Mouse (Mus musculus): ENCODE results near the gene Cdk8. TPM values are rescaled to one million over a fixed set of nuclear protein-coding genes. Genes with fewer than 3 reads are reported as not detected.

The Cdk8 gene
- polyA plus RNA-seq, 1 experiment, result 21.0 TPM

GRCm38 (mm10) chr5:146315268-146315921 is 84.4 kb downstream of the Cdk8 start:
- Histone ChIP-seq H3K36me3 (ENCODE audit: control insufficient read depth, insufficient read depth, low read length) (no peaks in the 10 kb centered on the region), H3K27ac (ENCODE audit: insufficient read depth, low read length) (no peak overlapping the region), H3K4me1 (ENCODE audit: control insufficient read depth, insufficient read depth, insufficient read length) (no peaks in the 10 kb centered on the region), H3K4me3 (ENCODE audit: extremely low read depth, insufficient read depth, insufficient read length) (no peak overlapping the region), H3K27me3 (ENCODE audit: control insufficient read depth, insufficient read depth, low read length) (no peaks in the 10 kb centered on the region)
- WGBS, result 59% methylated on average over 14 of the region's 14 CpGs
- TF ChIP-seq CTCF (IDR thresholded peaks at IDR 0.05; ENCODE audit: extremely low read depth, insufficient read depth, insufficient read length, insufficient replicate concordance), result no peak
- TF ChIP-seq POLR2A (IDR thresholded peaks at IDR 0.05; ENCODE audit: low read depth, low read length), result no peak
- no peak for DNase-seq (ENCODE audit: low read depth in 1 of 2, low spot score in 2 of 2)

- H3K36me3 ChIP-seq (ENCODE audit: control insufficient read depth, insufficient read depth, low read length), result no peaks in the 10 kb centered on the region
- H3K27ac ChIP-seq (ENCODE audit: insufficient read depth, low read length), result no peak overlapping the region
- no peak overlapping the region for H3K4me3 ChIP-seq (ENCODE audit: extremely low read depth, insufficient read depth, insufficient read length)
- H3K27me3 ChIP-seq (ENCODE audit: control insufficient read depth, insufficient read depth, low read length), result no peaks in the 10 kb centered on the region
- no peak for TF ChIP-seq CTCF (IDR thresholded peaks at IDR 0.05; ENCODE audit: extremely low read depth, insufficient read depth, insufficient read length, insufficient replicate concordance)
- no peak for TF ChIP-seq POLR2A (IDR thresholded peaks at IDR 0.05; ENCODE audit: low read depth, low read length)
- no peak for DNase-seq (ENCODE audit: low read depth in 1 of 2, low spot score in 2 of 2)
- H3K4me1 ChIP-seq (ENCODE audit: control insufficient read depth, insufficient read depth, insufficient read length), result no peaks in the 10 kb centered on the region
- WGBS, result 86% methylated on average over 5 of the region's 5 CpGs
Measured at GRCm38 (mm10) chr5:146316316-146316715, 85.3 kb downstream of the Cdk8 start.

GRCm38 (mm10) chr5:146318051-146318450 is 87.0 kb downstream of the Cdk8 start:
- no peak for DNase-seq (ENCODE audit: low read depth in 1 of 2, low spot score in 2 of 2)
- Histone ChIP-seq H3K36me3 (ENCODE audit: control insufficient read depth, insufficient read depth, low read length) (no peaks in the 10 kb centered on the region), H3K27me3 (ENCODE audit: control insufficient read depth, insufficient read depth, low read length) (no peaks in the 10 kb centered on the region), H3K27ac (ENCODE audit: insufficient read depth, low read length) (no peak overlapping the region; the same call in 1 of the 2 replicates), H3K4me1 (ENCODE audit: control insufficient read depth, insufficient read depth, insufficient read length) (no peaks in the 10 kb centered on the region), H3K4me3 (ENCODE audit: extremely low read depth, insufficient read depth, insufficient read length) (no peak overlapping the region)
- 78% methylated on average over 5 of the region's 5 CpGs for WGBS
- TF ChIP-seq CTCF (IDR thresholded peaks at IDR 0.05; ENCODE audit: extremely low read depth, insufficient read depth, insufficient read length, insufficient replicate concordance) (no peak), POLR2A (IDR thresholded peaks at IDR 0.05; ENCODE audit: low read depth, low read length) (no peak)

- Histone ChIP-seq H3K27me3 (ENCODE audit: control insufficient read depth, insufficient read depth, low read length) (no peaks in the 10 kb centered on the region), H3K4me1 (ENCODE audit: control insufficient read depth, insufficient read depth, insufficient read length) (no peaks in the 10 kb centered on the region), H3K27ac (ENCODE audit: insufficient read depth, low read length) (no peak overlapping the region; the same call in 1 of the 2 replicates), H3K36me3 (ENCODE audit: control insufficient read depth, insufficient read depth, low read length) (no peaks in the 10 kb centered on the region), H3K4me3 (ENCODE audit: extremely low read depth, insufficient read depth, insufficient read length) (no peak overlapping the region)
- WGBS, result 76% methylated on average over 8 of the region's 8 CpGs
- DNase-seq (ENCODE audit: low read depth in 1 of 2, low spot score in 2 of 2), result no peak
- TF ChIP-seq POLR2A (IDR thresholded peaks at IDR 0.05; ENCODE audit: low read depth, low read length) (no peak), CTCF (IDR thresholded peaks at IDR 0.05; ENCODE audit: extremely low read depth, insufficient read depth, insufficient read length, insufficient replicate concordance) (no peak)
Measured at GRCm38 (mm10) chr5:146318461-146318860, 87.4 kb downstream of the Cdk8 start.

GRCm38 (mm10) chr5:146328941-146329340 is 97.9 kb downstream of the Cdk8 start:
- Histone ChIP-seq H3K27ac (ENCODE audit: insufficient read depth, low read length) (no peak overlapping the region), H3K4me3 (ENCODE audit: extremely low read depth, insufficient read depth, insufficient read length) (no peak overlapping the region), H3K4me1 (ENCODE audit: control insufficient read depth, insufficient read depth, insufficient read length) (no peaks in the 10 kb centered on the region), H3K27me3 (ENCODE audit: control insufficient read depth, insufficient read depth, low read length) (no peaks in the 10 kb centered on the region), H3K36me3 (ENCODE audit: control insufficient read depth, insufficient read depth, low read length) (no peaks in the 10 kb centered on the region)
- WGBS, result 85% methylated on average over 10 of the region's 10 CpGs
- no peak for TF ChIP-seq POLR2A (IDR thresholded peaks at IDR 0.05; ENCODE audit: low read depth, low read length)
- no peak for TF ChIP-seq CTCF (IDR thresholded peaks at IDR 0.05; ENCODE audit: extremely low read depth, insufficient read depth, insufficient read length, insufficient replicate concordance)
- DNase-seq (ENCODE audit: low read depth in 1 of 2, low spot score in 2 of 2), result no peak

DNA sequence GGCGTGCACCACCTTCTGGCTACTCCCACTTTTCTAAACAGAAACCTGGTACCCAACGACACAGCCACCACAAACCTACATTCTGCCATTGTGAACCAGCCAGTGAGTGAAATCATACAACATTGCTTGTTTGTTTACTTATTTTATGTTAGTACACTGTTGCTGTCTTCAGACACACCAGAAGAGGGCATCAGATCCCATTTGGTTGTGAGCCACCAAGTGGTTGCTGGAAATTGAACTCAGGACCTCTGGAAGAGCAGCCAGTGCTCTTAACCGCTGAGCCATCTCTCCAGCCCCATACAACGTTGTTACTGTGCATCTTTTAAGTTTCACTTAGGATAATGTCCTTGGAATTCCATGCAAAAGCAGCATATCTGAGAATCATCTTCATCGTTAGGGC is 98.5 kb downstream of the Cdk8 start:
- no peaks in the 10 kb centered on the region for H3K36me3 ChIP-seq (ENCODE audit: control insufficient read depth, insufficient read depth, low read length)
- H3K4me3 ChIP-seq (ENCODE audit: extremely low read depth, insufficient read depth, insufficient read length), result no peak overlapping the region
- H3K27me3 ChIP-seq (ENCODE audit: control insufficient read depth, insufficient read depth, low read length), result no peaks in the 10 kb centered on the region
- TF ChIP-seq POLR2A (IDR thresholded peaks at IDR 0.05; ENCODE audit: low read depth, low read length) (no peak), CTCF (IDR thresholded peaks at IDR 0.05; ENCODE audit: extremely low read depth, insufficient read depth, insufficient read length, insufficient replicate concordance) (no peak)
- no peak overlapping the region for H3K27ac ChIP-seq (ENCODE audit: insufficient read depth, low read length)
- DNase-seq (ENCODE audit: low read depth in 1 of 2, low spot score in 2 of 2), result no peak
- WGBS, result 82% methylated on average over 5 of the region's 5 CpGs
- H3K4me1 ChIP-seq (ENCODE audit: control insufficient read depth, insufficient read depth, insufficient read length), result no peaks in the 10 kb centered on the region

DNA sequence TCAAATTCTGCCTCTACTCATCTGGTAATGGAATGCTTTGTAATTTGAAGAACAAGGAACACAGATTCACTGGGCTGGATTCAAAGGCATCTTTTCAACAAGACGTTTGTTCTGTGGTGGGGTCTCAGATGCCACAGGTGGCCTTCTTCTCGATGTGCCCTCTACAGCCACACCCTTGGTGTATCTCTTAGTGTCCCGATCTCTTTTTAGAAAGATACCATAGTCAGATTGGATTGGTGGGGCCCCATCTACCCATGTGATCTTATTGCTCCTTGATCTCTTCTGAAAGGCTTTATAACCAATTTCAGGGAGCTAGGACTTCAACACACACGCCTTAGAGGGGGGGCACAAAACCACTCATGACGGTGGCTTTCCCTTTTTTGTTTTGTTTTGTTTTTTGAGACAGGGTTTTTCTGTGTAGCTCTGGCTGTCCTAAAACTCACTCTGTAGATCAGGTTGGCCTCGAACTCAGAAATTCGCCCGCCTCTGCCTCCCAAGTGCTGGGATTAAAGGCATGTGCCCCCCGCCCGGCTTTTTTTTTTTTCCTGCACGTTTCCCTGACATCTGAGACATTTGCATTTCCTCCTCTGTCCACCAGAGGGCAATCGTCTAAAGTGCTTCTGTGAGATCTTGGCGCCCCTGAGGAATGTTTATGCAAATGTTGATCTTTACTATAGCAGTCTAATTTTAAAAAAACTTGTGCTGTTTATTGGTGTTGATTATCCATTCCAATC is 99.2 kb downstream of the Cdk8 start:
- H3K27ac ChIP-seq (ENCODE audit: insufficient read depth, low read length), result no peak overlapping the region
- TF ChIP-seq CTCF (IDR thresholded peaks at IDR 0.05; ENCODE audit: extremely low read depth, insufficient read depth, insufficient read length, insufficient replicate concordance) (peak; percentile 39; the same call in 1 of the 2 replicates), POLR2A (IDR thresholded peaks at IDR 0.05; ENCODE audit: low read depth, low read length) (no peak)
- peak; percentile 8 to 27 for DNase-seq (ENCODE audit: low read depth in 1 of 2, low spot score in 2 of 2)

More for the DNA sequence above, 99.2 kb downstream of the Cdk8 start:
- H3K4me3 ChIP-seq (ENCODE audit: extremely low read depth, insufficient read depth, insufficient read length), result no peak overlapping the region
- no peaks in the 10 kb centered on the region for H3K36me3 ChIP-seq (ENCODE audit: control insufficient read depth, insufficient read depth, low read length)
- 31% methylated on average over 13 of the region's 13 CpGs for WGBS
- no peaks in the 10 kb centered on the region for H3K4me1 ChIP-seq (ENCODE audit: control insufficient read depth, insufficient read depth, insufficient read length)
- H3K27me3 ChIP-seq (ENCODE audit: control insufficient read depth, insufficient read depth, low read length), result no peaks in the 10 kb centered on the region

All from spleen, adult 2 months (tissue).